Mouse (Mus musculus): ENCODE measurements around the gene Ap1m2.
"Not testable (repeated sequence)": the region's sequence is repeated elsewhere in the genome, so short reads cannot be mapped to it uniquely, and the experiment has no call there.

DNA sequence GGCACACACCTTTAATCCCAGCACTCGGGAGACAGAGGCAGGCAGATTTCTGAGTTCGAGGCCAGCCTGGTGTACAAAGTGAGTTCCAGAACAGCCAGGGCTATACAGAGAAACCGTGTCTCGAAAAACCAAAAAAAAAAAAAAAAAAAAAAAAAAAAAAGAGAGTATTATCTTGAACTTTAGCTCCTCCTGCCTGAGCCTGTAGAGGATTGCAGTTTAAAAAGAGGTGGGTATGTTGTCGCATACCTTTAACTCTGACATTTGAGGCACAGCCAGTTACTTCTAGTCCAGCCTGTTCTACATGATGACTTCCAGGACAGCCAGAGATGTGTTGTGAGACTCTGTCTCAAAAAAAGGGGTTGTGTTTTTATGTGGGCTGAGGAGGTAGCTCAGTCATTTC lies 42.5 kb downstream of the Ap1m2 start:
- TF ChIP-seq CTCF, EP300 (IDR thresholded peaks at IDR 0.05; ENCODE audit: low read depth): not testable (repeated sequence)

Measured in liver, embryonic 14.5 days (tissue).